In genomic region chr9:65432236-65432635, GRCm38 (mm10) we compare ENCODE assay signal across 7 mouse cellular contexts. TPM values are rescaled to one million over a fixed set of nuclear protein-coding genes. Genes with fewer than 3 reads are reported as not detected.
A peak's percentile ranks its signal among the peaks of the same experiment; 100 is the strongest.
DNase-seq lines count a peak whose midpoint lies in the region; ATAC-seq and TF ChIP-seq lines count a peak whose summit lies in the region.

No protein-coding gene starts in this region.

- TF ChIP-seq EP300 in heart, postnatal 0 days (IDR thresholded peaks at IDR 0.05; ENCODE audit: low read depth): no peak

- no peaks in the 10 kb centered on the region for H3K27me3 ChIP-seq in embryonic facial prominence, embryonic 10.5 days (replicated peaks; ENCODE audit: low read depth, poor library complexity, severe bottlenecking)
- H3K27me3 ChIP-seq in heart, postnatal 0 days (ENCODE audit: control insufficient read depth, insufficient read depth, low read length): no peaks in the 10 kb centered on the region

- H3K4me3 ChIP-seq in ES-E14 (ENCODE audit: insufficient read depth in 1 of 2, low read depth in 1 of 2, low read length in 2 of 2, poor library complexity in 1 of 2, severe bottlenecking in 1 of 2): no peak overlapping the region
- no peak overlapping the region for H3K4me3 ChIP-seq in embryonic facial prominence, embryonic 10.5 days
- H3K4me3 ChIP-seq in heart, postnatal 0 days (ENCODE audit: low read depth, low read length): no peak overlapping the region

- in situ Hi-C loops in ES-E14 (cut with MboI; ENCODE audit: low sequenced_read_pairs in 2 of 2, unreplicated experiment in 2 of 2): no loop called here

- DNase-seq in ES-E14 (ENCODE audit: low read depth, low spot score): peak; percentile 71
- peak; percentile 91 for DNase-seq in adrenal gland, postnatal 10 days
- DNase-seq in embryonic facial prominence, embryonic 10.5 days (ENCODE audit: low spot score): peak; percentile 79
- DNase-seq in heart, postnatal 0 days (ENCODE audit: low spot score): peak; percentile 63
- peak; percentile 93 to 95 for DNase-seq in layer of hippocampus, postnatal 10 days (ENCODE audit: low spot score in 2 of 2)
- peak; percentile 71 to 90 for DNase-seq in lung, postnatal 4 days
- peak; percentile 47 to 75 for DNase-seq in spleen, adult 18-20 months

- H3K4me1 ChIP-seq in ES-E14 (ENCODE audit: control insufficient read depth in 2 of 2, insufficient read depth in 2 of 2, low read length in 2 of 2, poor library complexity in 1 of 2): peaks cover 0 to 4% of the 10 kb centered on the region in 2 experiments; a peak in 2 of 4 replicates
- H3K4me1 ChIP-seq in embryonic facial prominence, embryonic 10.5 days: peaks cover 5% of the 10 kb centered on the region
- no peaks in the 10 kb centered on the region for H3K4me1 ChIP-seq in heart, postnatal 0 days (ENCODE audit: control insufficient read depth, insufficient read depth)

- peak; percentile 90 for TF ChIP-seq CTCF in heart, postnatal 0 days (IDR thresholded peaks at IDR 0.05; ENCODE audit: low read depth)

- no peaks in the 10 kb centered on the region for H3K36me3 ChIP-seq in ES-E14 (ENCODE audit: control insufficient read depth, insufficient read depth, low read length, poor library complexity, severe bottlenecking)
- no peaks in the 10 kb centered on the region for H3K36me3 ChIP-seq in embryonic facial prominence, embryonic 10.5 days (replicated peaks)
- no peaks in the 10 kb centered on the region for H3K36me3 ChIP-seq in heart, postnatal 0 days (replicated peaks; ENCODE audit: control insufficient read depth, insufficient read depth, low read length)

- no peak overlapping the region for H3K27ac ChIP-seq in ES-E14 (ENCODE audit: insufficient read depth, low read depth, low read length, poor library complexity, severe bottlenecking)
- no peak overlapping the region for H3K27ac ChIP-seq in embryonic facial prominence, embryonic 10.5 days (replicated peaks)
- no peak overlapping the region for H3K27ac ChIP-seq in heart, postnatal 0 days (ENCODE audit: low read depth)

- 3% methylated on average over 3 of the region's 3 CpGs for WGBS in embryonic facial prominence, embryonic 10.5 days
- WGBS in heart, postnatal 0 days: 0% methylated on average over 3 of the region's 3 CpGs

- H3K9ac ChIP-seq in ES-E14 (ENCODE audit: insufficient read depth, low read depth, low read length, poor library complexity, severe bottlenecking): no peak overlapping the region
- H3K9ac ChIP-seq in heart, postnatal 0 days (replicated peaks; ENCODE audit: low read depth, low read length): no peak overlapping the region

- no peak overlapping the region for H3K4me2 ChIP-seq in heart, postnatal 0 days (ENCODE audit: low read depth, low read length)

- ATAC-seq in heart, postnatal 0 days (ENCODE audit: insufficient read depth, low read depth): peak; percentile 50; the same call in 1 of the 2 replicates

- H3K9me3 ChIP-seq in ES-E14 (ENCODE audit: control insufficient read depth, insufficient read depth, low read depth, low read length): no peaks in the 10 kb centered on the region
- no peaks in the 10 kb centered on the region for H3K9me3 ChIP-seq in embryonic facial prominence, embryonic 10.5 days
- no peaks in the 10 kb centered on the region for H3K9me3 ChIP-seq in heart, postnatal 0 days (replicated peaks; ENCODE audit: control insufficient read depth, low read length)

TF ChIP-seq in ES-E14, 5 proteins besides CTCF, POLR2A, EP300 and RAD21:
- TF ChIP-seq ZC3H11A (IDR thresholded peaks at IDR 0.05; ENCODE audit: borderline replicate concordance, low read depth, low read length): peak; percentile 71; the same call in 1 of the 2 replicates
- no peak for TF ChIP-seq MAFK (IDR thresholded peaks at IDR 0.05; ENCODE audit: insufficient read depth, low read depth, low read length)

RNA-seq across cellular contexts. Expression of gene Mtfmt, which starts 3.3 kb away (rescaled TPM):
- total RNA-seq in ES-E14 (2012; rRNA removed): 9.1 and 9.6 TPM in 2 replicates
- total RNA-seq in adrenal gland, postnatal 10 days (2021): 10 to 100 TPM; 11.2 to 14.1 TPM
- polyA plus RNA-seq in embryonic facial prominence, embryonic 10.5 days (2016; fragmentation: Nextera tagmentation; extraction: Ambion mirVana): 20.1 and 22.7 TPM in 2 replicates
- total RNA-seq in heart, postnatal 0 days (2014; rRNA removed; ENCODE audit: low replicate concordance): 11.5 and 15.9 TPM in 2 replicates
- 9.1 TPM in 2 replicates for polyA plus RNA-seq in heart, postnatal 0 days (2015; fragmentation: Nextera tagmentation; extraction: Ambion mirVana)
- 10 to 100 TPM; 19.3 to 21.3 TPM for total RNA-seq in layer of hippocampus, postnatal 10 days (2021)

RNA-seq across cellular contexts. Expression of gene Slc51b, which starts 9.5 kb away (rescaled TPM):
- not detected in 2 replicates for total RNA-seq in ES-E14 (2012; rRNA removed)
- total RNA-seq in adrenal gland, postnatal 10 days (2021): under 1 TPM; 0.45 to 0.78 TPM
- not detected in 2 replicates for polyA plus RNA-seq in embryonic facial prominence, embryonic 10.5 days (2016; fragmentation: Nextera tagmentation; extraction: Ambion mirVana)
- not detected in 2 replicates for total RNA-seq in heart, postnatal 0 days (2014; rRNA removed; ENCODE audit: low replicate concordance)
- polyA plus RNA-seq in heart, postnatal 0 days (2015; fragmentation: Nextera tagmentation; extraction: Ambion mirVana): not detected in 2 replicates
- not detected for total RNA-seq in layer of hippocampus, postnatal 10 days (2021)

RNA-seq across cellular contexts. Expression of gene Spg21, which starts 28.5 kb away (rescaled TPM):
- 28.5 and 31.7 TPM in 2 replicates for total RNA-seq in ES-E14 (2012; rRNA removed)
- 10 to 100 TPM; 53.6 to 54.4 TPM for total RNA-seq in adrenal gland, postnatal 10 days (2021)
- polyA plus RNA-seq in embryonic facial prominence, embryonic 10.5 days (2016; fragmentation: Nextera tagmentation; extraction: Ambion mirVana): 103 and 112 TPM in 2 replicates
- 43.2 and 52.4 TPM in 2 replicates for total RNA-seq in heart, postnatal 0 days (2014; rRNA removed; ENCODE audit: low replicate concordance)
- polyA plus RNA-seq in heart, postnatal 0 days (2015; fragmentation: Nextera tagmentation; extraction: Ambion mirVana): 41.3 and 44.7 TPM in 2 replicates
- 10 to 100 TPM; 27.2 to 34.5 TPM for total RNA-seq in layer of hippocampus, postnatal 10 days (2021)

RNA-seq across cellular contexts. Expression of gene Rasl12, which starts 33.9 kb away (rescaled TPM):
- 0.18 and 0.21 TPM in 2 replicates for total RNA-seq in ES-E14 (2012; rRNA removed)
- 10 to 100 TPM; 32.3 to 76.7 TPM for total RNA-seq in adrenal gland, postnatal 10 days (2021)
- 7.6 and 8.3 TPM in 2 replicates for polyA plus RNA-seq in embryonic facial prominence, embryonic 10.5 days (2016; fragmentation: Nextera tagmentation; extraction: Ambion mirVana)
- total RNA-seq in heart, postnatal 0 days (2014; rRNA removed; ENCODE audit: low replicate concordance): 1.8 and 8.5 TPM in 2 replicates
- 7.5 and 7.9 TPM in 2 replicates for polyA plus RNA-seq in heart, postnatal 0 days (2015; fragmentation: Nextera tagmentation; extraction: Ambion mirVana)
- total RNA-seq in layer of hippocampus, postnatal 10 days (2021): 1 to 10 TPM; 4.1 to 5.3 TPM

RNA-seq across cellular contexts. Expression of gene Kbtbd13, which starts 40.8 kb away (rescaled TPM):
- total RNA-seq in ES-E14 (2012; rRNA removed): 0.71 and 1.1 TPM in 2 replicates
- total RNA-seq in adrenal gland, postnatal 10 days (2021): 1 to 10 TPM in 1 of 2 experiments, under 1 TPM in 1; 0.84 to 3.9 TPM
- 1.0 and 1.2 TPM in 2 replicates for polyA plus RNA-seq in embryonic facial prominence, embryonic 10.5 days (2016; fragmentation: Nextera tagmentation; extraction: Ambion mirVana)
- 1.1 and 1.2 TPM in 2 replicates for total RNA-seq in heart, postnatal 0 days (2014; rRNA removed; ENCODE audit: low replicate concordance)
- polyA plus RNA-seq in heart, postnatal 0 days (2015; fragmentation: Nextera tagmentation; extraction: Ambion mirVana): 0.63 and 0.77 TPM in 2 replicates
- under 1 TPM; 0.13 to 0.43 TPM for total RNA-seq in layer of hippocampus, postnatal 10 days (2021)
